Mouse (Mus musculus) left cerebral cortex, adult 2 months (tissue): ENCODE results near the gene Spns1. TPM values are rescaled to one million over a fixed set of nuclear protein-coding genes. Genes with fewer than 3 reads are reported as not detected.

ENCODE experiments used
- DNase-seq, 2 experiments: peaks; one replicate each; pipeline ENCODE4 v3.0.0; 2021 to 2022; ENCODE audit warnings: low spot score in 2 of 2, mixed read lengths in 1 of 2; ENCODE audit errors: extremely low spot score in 1 of 2
- H3K27ac ChIP-seq: fragments of 200-600 bp; 2 replicates; pipeline ENCODE4 v1.8.1; 2022
- H3K4me3 ChIP-seq: fragments of 200-600 bp; 2 replicates; pipeline ENCODE4 v1.8.1; 2022
- CTCF ChIP-seq: fragments of 200-600 bp; IDR thresholded peaks from 2 replicates; pipeline ENCODE4 v1.8.1; 2022; ENCODE audit warnings: antibody characterized with exemption, mild to moderate bottlenecking, moderate library complexity
- intact Hi-C: fragments of 180-260 bp; cut with DNase I; formaldehyde crosslinking; loops from one replicate; pipeline ENCODE4 v1.15.1; 2025
- total RNA-seq, 2 experiments: library from RNA; stranded (reverse); gene quantifications; 2 replicates each; pipeline ENCODE4 v1.2.3; 2021

Spns1 gene
- total RNA-seq, 2 experiments from 2014 or later, result 85.0 to 95.6 TPM

DNA sequence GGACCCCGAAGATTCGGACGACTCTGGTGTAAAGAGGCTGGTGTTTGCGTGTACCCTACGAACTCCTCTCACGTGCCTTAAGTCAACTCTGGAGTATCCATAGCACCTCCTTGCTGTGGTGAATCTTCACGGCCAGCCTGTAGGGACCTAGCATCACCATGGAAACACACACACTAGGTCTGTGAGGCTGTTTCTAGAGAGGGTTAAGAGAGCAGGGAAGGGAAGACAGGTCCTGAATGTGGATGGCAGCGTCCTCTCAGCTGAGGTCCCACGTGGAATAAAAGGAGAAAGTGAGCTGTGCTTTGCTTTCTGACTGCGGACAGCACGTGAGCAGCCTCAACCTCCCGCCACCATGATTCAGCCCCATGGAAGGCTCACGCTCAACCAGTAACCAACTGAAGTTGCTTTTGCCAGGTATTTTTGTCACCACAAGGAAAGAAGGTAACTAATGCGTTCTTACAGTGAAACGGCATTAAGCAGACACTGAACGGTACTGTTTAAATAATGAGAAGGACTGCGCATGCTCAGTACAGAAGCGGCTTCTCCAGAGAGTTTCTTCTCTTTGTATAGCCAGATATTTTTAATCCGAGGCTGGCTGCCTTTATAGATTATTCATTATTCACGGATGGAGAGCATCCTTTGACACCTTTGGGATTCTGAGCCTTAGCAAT, 26.4 kb downstream of the Spns1 start:
- DNase-seq, result no peak
- no peak for TF ChIP-seq CTCF
- intact Hi-C loops, result no loop called here
- H3K27ac ChIP-seq, result no peak overlapping the region
- no peak overlapping the region for H3K4me3 ChIP-seq

DNA sequence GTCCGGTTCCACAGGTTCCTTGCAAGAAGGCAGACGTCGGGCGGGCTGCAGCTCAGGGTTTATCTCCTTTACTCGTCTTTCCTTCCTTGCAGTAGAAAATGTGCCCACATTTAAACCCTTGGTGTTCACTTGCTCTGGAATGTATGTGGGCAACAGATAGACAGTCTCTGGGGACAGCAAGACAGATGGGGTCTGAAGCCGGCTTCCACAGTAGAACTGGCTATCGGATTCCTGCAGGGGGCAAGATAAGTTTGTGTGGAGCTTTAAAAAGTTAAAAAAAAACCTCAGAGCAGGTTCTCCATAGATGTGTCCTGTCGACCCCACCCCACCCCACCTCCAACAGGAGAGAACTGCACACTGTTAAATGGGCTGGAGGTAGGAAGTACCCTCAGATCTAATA, 29.0 kb downstream of the Spns1 start:
- intact Hi-C loops, result no loop called here

DNA sequence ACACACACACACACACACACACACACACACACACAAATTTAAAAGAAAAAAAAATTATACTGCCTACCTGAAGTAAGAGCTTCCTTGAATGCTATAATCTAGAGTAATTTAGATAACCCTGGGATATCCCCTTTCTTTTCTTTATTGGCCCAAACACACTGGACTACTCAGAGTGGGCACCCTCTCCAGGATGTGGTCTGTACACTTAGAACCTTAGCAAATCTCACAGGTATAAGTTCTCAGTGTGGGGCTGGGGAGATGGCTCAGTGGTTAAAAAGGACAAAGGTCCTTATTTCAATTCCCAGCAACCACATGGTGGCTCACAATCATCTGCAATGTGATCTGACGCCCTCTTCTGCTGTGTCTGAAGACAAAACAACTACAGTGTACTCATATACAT, 30.2 kb downstream of the Spns1 start:
- H3K4me3 ChIP-seq, result no peak overlapping the region
- TF ChIP-seq CTCF, result no peak
- intact Hi-C loops, result no loop called here
- DNase-seq, result no peak
- H3K27ac ChIP-seq, result no peak overlapping the region

More for the DNA sequence above, 29.0 kb downstream of the Spns1 start:
- Histone ChIP-seq H3K27ac (no peak overlapping the region), H3K4me3 (no peak overlapping the region)
- DNase-seq, result no peak
- no peak for TF ChIP-seq CTCF

DNA sequence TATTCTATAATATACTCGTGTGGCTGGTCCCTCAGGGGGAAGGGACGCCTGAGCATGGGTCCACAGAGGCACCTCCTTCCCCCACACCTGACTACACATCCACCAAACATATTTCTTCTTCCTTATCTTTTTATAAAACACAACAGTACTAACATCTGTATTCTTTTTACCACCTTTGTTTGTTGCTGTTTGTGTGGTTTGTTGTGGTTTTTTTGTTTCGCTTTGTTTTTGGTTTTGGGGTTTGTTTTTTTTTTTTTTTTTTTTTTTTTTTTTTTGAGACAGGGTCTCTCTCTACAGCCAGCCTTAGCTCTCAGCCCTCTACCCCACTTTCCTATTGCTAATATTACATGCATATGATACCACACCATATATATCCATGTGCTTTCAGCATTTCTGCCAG, 31.3 kb downstream of the Spns1 start:
- H3K27ac ChIP-seq, result no peak overlapping the region
- no peak for DNase-seq
- no peak overlapping the region for H3K4me3 ChIP-seq
- intact Hi-C loops, result no loop called here
- no peak for TF ChIP-seq CTCF

DNA sequence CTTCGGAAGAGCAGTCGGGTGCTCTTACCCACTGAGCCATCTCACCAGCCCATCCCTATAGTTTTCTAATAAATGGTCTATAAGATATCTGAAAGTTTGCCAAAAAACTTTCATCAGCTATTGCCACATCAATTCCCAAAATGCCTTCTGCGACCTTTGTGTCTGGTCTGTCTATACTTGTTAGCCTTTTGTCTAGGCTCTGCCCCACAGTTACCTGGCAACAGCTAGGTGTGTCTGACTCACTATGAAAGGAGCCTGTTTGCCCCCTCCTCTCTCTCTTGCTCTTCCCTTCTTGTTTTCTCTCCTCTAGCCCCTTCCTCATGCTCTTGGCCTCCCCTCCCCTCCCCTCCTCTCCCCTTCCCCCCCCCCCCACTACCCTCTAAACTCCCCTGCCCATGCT, 31.7 kb downstream of the Spns1 start:
- intact Hi-C loops, result no loop called here
- no peak overlapping the region for H3K27ac ChIP-seq

DNA sequence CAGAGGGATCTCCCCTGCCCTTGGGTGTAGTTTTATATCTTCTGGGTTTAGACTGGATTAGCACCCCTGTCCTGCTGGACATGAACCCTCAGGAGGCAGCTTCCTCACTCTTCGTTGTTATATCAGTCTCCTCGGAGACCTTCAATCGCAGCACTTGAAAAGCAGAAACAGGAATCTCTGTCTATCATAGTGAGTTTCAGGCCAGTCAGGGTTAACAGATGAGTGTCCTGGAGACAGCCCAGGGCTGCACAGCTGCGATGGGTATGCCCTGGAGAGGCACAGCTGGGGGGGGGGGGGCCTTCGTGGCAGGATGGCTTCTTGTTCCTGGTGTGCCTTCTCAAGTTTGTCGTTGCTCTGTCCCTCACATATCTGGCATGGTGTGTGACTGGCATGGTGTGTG, 36.4 kb downstream of the Spns1 start:
- intact Hi-C loops, result no loop called here
- TF ChIP-seq CTCF, result no peak
- H3K4me3 ChIP-seq, result no peak overlapping the region
- H3K27ac ChIP-seq, result no peak overlapping the region
- DNase-seq, result no peak

More for the DNA sequence above, 31.7 kb downstream of the Spns1 start:
- no peak for DNase-seq
- TF ChIP-seq CTCF, result no peak
- H3K4me3 ChIP-seq, result no peak overlapping the region

DNA sequence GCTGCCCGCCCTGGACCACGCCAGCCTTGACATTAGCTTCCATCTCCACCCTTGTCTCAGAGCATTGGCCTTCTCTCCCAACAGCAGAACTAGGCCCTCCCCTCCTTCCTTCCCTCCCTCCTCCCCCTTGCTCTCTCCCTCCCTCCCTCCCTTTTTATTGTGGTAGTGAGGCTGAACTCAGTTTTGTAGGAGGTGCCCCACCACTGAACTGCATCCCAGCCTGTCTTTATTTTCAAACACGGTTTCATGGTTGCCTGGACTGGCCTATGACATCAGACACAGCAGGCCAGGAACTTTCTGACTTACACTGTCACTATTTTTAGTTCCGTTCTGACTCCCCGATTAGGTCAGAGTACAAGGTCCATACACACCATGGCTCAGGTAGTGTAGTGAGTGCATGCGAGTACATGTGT, 37.0 kb downstream of the Spns1 start:
- intact Hi-C loops, result no loop called here
- TF ChIP-seq CTCF, result no peak
- DNase-seq, result no peak
- no peak overlapping the region for H3K4me3 ChIP-seq
- no peak overlapping the region for H3K27ac ChIP-seq

DNA sequence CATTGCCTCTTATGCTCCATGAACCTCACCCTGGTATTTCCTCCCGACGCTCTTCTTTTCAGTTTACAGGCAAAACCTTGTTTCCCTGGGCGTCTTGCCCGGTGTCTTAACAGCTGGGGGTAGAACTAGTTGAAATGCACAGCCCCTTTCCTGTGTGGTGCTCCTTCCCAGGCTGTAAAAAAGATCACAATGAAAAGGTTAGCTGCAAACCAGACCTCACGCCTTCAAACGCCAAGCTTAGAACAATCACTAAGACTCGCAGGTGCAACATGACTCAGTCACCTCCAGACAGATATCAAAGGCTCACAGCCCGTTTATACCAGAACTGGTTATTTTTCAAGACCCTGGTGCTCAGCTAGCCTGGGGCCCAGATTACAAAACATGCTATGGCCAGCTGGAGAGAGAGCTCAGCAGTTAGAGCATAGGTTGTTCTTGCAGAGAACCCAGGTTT, 37.7 kb downstream of the Spns1 start:
- TF ChIP-seq CTCF, result no peak
- H3K4me3 ChIP-seq, result no peak overlapping the region
- intact Hi-C loops, result no loop called here

DNA sequence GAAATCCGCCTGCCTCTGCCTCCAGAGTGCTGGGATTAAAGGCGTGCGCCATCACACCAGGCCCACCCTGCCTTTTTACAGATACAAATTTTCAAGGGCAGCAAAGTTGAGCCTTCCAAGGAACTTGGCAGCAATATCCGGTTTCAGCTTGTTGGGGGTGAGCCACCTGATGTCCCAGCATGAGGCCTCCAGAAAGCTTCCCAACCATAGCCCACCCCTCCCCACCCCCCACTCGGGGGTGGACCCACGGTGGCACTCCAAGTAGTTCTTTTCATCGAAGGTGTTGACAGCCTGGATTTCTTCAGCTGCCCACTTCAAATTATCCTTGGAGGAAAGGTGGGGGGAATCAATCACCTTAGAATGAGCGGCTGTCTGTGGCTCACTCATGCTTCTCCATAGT, 38.3 kb downstream of the Spns1 start:
- intact Hi-C loops, result no loop called here
- Histone ChIP-seq H3K4me3 (no peak overlapping the region), H3K27ac (no peak overlapping the region)
- no peak for DNase-seq
- no peak for TF ChIP-seq CTCF

More for the DNA sequence above, 37.7 kb downstream of the Spns1 start:
- H3K27ac ChIP-seq, result no peak overlapping the region
- no peak for DNase-seq

DNA sequence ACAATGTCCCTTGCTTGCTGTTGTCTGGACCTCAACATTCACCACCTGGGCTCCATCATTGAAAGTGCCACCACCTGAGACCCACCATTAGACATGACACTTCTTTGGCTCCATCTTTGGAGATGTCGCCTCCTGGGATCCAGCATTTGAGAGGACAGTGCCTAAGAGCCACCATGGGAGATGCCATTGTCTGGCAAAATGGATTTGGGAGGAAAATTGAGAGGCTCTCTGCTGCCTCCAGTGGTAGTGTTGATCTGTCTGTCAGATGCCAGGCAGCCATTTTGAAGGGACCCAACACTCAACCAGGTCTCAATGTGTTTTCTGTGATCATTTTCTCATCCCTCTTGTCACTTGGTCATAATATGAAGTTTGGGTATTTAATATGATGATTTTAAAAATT, 41.7 kb downstream of the Spns1 start:
- intact Hi-C loops, result no loop called here
- no peak overlapping the region for H3K27ac ChIP-seq

DNA sequence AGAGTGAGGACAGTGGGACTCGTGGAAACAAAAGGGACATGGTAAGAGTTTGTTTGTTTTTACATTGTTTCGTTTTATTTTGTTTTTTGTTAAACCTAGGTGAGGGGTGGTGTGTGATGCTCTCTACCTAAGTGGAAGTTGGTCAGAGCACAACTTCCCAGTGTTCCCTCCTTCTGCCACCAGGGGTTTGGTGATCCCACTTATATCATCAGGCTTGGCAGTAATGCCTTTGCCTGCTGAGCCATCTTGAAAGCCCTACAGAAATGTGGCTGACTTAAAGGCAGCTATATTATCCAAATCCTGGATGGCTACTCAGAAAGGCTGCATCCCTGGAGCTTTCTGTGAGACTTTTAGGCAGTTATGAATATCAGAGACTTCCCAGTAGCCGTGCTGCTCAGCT, 44.6 kb downstream of the Spns1 start:
- no peak for DNase-seq
- peak; percentile 1; the same call in 1 of the 2 replicates for TF ChIP-seq CTCF
- Histone ChIP-seq H3K4me3 (no peak overlapping the region), H3K27ac (no peak overlapping the region)
- intact Hi-C loops, result loop anchor here (5.0 kb wide), 1 partner anchor 125 kb away; no protein-coding TSS in a partner anchor

More for the DNA sequence above, 41.7 kb downstream of the Spns1 start:
- peak; percentile 25 for TF ChIP-seq CTCF
- DNase-seq, result no peak
- H3K4me3 ChIP-seq, result no peak overlapping the region

DNA sequence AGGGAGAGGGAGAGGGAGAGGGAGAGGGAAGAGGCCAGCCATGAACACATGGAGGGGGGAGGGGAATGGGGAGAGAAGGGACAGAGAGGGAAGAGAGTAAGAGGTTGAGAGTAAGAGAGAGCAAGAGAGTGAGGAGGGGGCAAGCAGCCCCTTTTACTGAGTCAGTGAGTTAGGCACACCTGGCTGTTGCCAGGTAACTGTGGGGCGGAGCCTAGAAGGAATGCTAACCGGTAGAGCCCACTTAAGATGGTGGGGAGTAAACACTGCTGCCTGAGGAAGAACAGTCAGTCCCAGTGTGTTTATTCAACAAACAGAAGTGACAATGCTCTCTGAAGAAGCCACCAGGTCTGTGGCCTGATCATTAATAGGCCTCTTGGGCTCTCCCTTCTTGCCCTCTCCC, 46.6 kb downstream of the Spns1 start:
- DNase-seq, result no peak
- no peak overlapping the region for H3K4me3 ChIP-seq
- intact Hi-C loops, result loop anchor here (5.0 kb wide), 1 partner anchor 127 kb away; no protein-coding TSS in a partner anchor
- no peak overlapping the region for H3K27ac ChIP-seq
- TF ChIP-seq CTCF, result no peak
